Mouse (Mus musculus) E14TG2a.4 (cell line): Measurements from ENCODE around the gene Selenov.

Experiments used
- CTCF ChIP-seq: conservative IDR thresholded peaks from 2 replicates; pipeline ENCODE4 v1.5.1; 2014; ENCODE audit warnings: low read length
- POU5F1 ChIP-seq: IDR thresholded peaks from 2 replicates; pipeline ENCODE4 v1.6.1; 2014; ENCODE audit warnings: low read length, borderline replicate concordance

- TF ChIP-seq CTCF (0 out of 2 replicates have a peak, but pooled peaks have one; percentile 3), POU5F1 (no peak)
Measured at GRCm38 (mm10) chr7:28301616-28302433, 10.8 kb upstream of the Selenov start, which contains the start of gene Dll3.
